Mouse (Mus musculus): ENCODE measurements around the gene Gpr157. TPM values are rescaled to one million over a fixed set of nuclear protein-coding genes. Genes with fewer than 3 reads are reported as not detected.

Gene Gpr157
- total RNA-seq, 2 experiments from 2014 or later, result 0.75 to 1.3 TPM

DNA sequence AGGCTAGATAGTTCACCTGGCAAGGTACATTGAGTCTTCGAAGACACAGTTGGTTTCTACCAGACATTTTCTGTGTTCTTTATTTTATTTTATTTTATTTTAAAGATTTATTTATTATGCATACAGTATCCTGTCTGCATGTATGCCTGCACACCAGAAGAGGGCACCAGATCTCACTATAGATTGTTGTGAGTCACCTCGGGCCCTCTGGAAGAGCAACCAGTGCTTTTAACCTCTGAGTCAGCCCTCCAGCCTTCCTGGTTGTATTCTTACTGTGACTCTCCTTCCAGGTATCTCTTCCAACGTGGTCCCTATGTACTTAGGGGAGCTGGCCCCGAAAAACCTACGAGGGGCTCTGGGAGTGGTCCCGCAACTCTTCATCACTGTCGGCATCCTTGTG lies 48.1 kb downstream of the Gpr157 start:
- intact Hi-C loops (cut with DNase I), result no loop called here
- no peak for DNase-seq (ENCODE audit: low spot score in 2 of 2)

DNA sequence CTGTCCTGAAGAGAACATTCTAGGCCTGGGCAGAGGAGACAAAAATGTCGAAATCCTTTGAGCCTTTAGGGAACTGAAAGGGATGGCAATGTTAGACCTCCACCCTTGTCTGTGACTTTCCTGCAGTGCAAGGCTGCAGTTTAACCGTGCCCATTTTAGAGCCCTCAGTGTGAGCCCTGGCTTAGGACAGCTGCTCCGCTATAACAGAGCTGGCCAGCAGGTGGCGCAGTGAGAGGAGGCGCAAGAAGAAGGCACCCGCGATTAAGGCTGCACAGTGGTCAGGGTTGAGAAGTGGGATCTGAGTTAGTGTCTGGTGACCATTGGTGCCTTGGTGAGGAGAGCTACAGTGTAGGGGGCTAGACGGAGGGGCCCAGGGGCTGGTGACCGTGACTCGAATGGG lies 49.5 kb downstream of the Gpr157 start:
- DNase-seq (ENCODE audit: low spot score in 2 of 2), result peak; percentile 46 to 72
- intact Hi-C loops (cut with DNase I), result loop anchor here (1.0 kb wide), 1 partner anchor 83 kb away; no protein-coding TSS in a partner anchor

DNA sequence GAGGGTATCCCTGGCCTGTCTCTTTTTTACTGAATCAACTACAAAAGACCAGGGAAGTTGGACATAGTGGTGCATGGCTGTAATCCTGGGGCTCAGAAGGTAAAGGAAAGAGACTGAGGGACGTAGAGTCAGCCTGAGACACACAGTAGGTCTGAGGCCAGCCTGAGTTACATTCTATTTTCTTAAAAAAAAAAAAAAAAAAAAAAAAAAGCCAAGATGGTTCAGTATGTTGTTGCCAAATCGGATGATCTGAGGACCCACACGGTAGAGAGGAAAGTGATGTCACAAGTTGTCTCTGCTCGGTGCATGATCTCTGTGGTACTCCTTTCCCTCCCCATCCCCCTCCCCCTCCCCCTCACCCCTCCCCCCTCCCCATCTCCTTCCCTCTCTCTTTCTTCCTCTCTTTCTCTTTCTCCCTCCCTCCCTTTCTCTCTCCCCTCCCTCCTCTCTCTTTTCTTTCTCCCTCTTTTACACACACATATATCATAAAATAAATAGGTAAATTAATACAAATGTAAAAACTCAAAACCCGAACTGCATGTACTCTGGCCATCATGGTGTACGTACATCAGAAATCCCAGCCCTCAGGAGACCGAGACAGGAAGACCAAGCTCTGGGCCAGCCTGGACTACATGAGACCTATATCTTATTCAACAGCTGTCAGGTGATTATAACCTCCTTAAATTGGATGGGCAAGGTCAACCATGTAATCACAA lies 50.4 kb downstream of the Gpr157 start:
- no peak for DNase-seq (ENCODE audit: low spot score in 2 of 2)
- intact Hi-C loops (cut with DNase I), result loop anchor here (1.0 kb wide), 1 partner anchor 82 kb away; no protein-coding TSS in a partner anchor

DNA sequence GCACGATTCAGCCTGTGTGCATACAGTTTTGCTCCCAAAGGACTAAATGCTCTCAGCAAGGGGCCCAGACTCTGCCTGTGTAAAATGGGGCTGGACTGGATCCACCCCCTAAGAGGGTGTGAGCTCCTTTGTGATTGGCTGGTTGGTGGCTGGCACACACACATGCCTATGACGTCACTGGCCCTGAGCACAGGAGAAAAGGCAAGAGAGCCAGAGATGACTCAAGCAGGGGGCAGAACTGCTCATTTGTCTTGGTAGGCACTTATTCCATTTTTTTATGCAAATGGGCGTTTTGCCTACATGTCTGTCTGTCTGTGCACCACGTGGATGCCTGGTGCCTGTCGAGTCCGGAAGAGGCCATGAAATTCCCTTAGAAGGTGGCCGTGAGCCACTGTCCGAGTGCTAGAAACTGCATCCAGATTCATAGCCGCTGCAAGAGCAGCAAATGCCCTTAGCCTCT lies 50.9 kb downstream of the Gpr157 start:
- intact Hi-C loops (cut with DNase I), result no loop called here
- DNase-seq (ENCODE audit: low spot score in 2 of 2), result peak; percentile 63 to 81

DNA sequence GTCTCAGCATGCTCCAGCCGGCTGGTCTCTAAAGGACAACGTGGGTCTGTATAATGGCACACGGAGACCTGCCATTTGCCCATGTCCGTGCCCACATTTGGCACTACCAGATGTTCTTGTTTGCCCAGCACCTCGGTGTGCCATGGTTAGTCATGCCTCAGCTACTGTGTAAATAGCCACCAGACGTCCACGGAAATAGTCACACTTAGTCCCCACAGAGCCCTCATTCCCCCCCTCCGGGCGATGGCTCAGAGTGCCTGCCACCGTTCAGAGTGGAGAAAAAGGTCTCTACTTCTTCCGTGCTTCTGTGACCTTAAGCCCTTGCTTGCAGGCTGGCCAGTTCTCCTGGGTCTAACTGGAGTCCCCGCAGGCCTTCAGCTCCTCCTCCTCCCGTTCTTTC lies 51.9 kb downstream of the Gpr157 start:
- no peak for DNase-seq (ENCODE audit: low spot score in 2 of 2)
- intact Hi-C loops (cut with DNase I), result no loop called here

DNA sequence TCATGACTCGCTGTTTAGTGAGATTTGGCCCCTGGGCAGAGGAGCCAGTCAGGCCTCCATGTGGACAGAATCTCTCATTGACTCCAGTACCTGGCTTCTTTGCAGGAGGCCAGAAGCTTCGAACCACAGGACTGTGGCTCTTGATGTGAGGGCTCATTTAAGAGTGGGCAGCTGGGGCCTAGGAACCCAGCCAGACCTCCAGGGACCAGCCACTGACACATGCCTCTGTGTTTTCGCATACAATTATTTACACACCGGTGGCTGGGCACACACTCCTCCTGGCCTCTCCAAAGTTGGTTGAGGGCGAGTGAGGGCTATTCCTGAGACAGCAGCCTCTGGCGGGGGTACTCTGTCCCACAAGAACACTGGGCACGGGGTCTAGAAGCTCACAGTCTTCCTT lies 53.2 kb downstream of the Gpr157 start:
- intact Hi-C loops (cut with DNase I), result no loop called here
- DNase-seq (ENCODE audit: low spot score in 2 of 2), result no peak

DNA sequence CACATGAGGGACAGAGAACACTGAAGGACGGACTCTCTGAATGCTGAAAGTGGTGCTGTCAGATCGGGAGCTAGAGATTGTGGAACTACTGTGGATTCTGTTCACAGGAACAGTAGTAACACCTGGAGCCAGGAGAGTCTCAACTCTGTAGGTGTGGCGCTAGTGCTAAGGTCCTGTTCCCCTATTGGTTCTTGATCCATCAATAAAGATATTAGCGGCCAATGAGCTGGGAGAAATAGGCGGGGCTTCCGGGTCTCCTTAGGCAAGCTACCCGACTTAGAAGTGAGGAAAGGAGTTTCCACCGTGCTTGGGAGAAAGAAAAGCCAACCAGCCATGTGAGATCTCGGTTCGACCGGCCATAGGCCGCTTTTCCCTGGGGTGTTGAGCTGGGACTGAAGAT lies 57.1 kb downstream of the Gpr157 start:
- intact Hi-C loops (cut with DNase I), result no loop called here
- no peak for DNase-seq (ENCODE audit: low spot score in 2 of 2)

DNA sequence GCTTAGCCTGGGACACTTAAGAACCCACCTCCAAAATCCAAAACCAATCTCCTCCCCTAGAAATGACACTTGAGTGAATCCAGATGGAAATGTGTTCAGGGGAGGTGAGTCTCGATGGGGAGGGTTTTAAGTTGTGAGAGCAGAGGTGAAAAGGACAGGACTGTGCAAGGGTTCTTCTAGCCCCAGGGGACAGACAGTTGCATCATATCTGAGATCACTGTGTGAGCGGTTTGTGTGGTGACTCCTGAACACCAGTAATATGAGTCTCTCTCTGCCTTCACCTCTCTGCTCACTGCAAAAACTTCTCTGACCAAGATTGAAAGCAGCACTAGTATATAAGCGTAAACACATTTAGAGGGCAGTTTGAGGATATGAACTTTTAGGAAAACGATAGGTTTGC lies 59.1 kb downstream of the Gpr157 start:
- intact Hi-C loops (cut with DNase I), result no loop called here
- DNase-seq (ENCODE audit: low spot score in 2 of 2), result no peak

DNA sequence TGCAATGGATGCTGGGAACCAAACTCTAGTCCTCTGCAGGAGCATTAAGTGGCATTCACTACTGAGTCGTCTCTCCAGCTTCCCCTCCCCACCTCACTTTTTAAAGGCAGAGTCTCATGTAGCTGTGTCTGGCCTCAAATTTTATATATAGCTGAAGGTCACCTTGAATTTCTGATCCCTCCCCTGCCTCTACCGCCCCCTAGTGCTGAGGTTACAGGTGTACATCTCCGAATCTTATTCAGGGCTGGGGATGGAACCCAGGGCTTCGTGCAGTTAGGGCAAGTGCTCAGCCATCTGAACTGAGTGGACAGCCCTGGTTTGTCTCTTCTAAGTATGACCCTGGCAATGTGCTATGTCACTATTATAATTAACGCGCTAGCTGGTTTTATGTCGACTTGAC lies 63.9 kb downstream of the Gpr157 start:
- intact Hi-C loops (cut with DNase I), result no loop called here
- no peak for DNase-seq (ENCODE audit: low spot score in 2 of 2)

DNA sequence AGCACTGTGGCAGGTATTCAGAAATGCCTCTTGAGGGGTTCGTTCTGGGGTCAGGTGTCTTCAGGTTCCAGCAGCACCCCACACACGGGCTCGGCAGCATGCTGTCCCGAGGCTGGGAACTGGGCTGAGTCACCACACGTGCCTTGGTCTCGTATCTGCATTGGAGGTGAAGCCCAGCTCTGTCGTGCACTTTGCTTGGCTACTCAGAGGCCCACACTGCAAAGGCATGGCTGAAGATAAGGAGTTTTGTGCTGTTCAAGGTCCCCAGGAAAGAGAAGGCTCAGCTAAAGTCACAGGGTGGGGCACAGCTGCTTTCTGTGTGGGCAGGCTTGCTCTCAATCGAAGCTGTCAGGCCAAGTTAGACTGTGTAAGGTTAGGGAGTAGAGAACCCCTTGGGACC lies 65.3 kb downstream of the Gpr157 start:
- intact Hi-C loops (cut with DNase I), result no loop called here
- DNase-seq (ENCODE audit: low spot score in 2 of 2), result no peak

DNA sequence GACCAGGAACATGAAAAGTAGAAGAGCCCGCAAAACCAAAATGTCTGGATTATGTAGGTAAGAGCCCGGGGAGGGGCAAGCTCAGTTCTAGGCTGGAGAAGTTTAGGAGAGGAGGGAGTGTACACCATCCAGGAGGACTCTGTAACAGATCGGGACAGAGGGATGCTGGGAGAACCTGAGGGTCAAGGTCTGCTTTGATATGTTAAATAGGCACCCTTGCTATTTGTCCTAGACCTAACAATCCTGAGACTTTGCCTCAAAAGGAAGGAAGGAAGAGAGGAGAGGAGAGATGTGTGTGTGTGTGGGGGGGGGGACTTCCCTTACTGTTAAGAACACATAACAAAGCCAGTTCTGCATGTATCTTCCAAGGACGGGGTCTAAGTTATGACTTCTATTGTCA lies 68.1 kb downstream of the Gpr157 start:
- intact Hi-C loops (cut with DNase I), result no loop called here
- no peak for DNase-seq (ENCODE audit: low spot score in 2 of 2)

Small RNA genes lying within 50 kb of the gene (microRNA-seq; reads per million reads assigned to microRNA genes)
- 501 to 753 reads per million in 2 experiments for gene Mir34a

Other genes with a start within 250 kb of the Gpr157 start
- 10 to 100 TPM; 17.7 to 19.6 TPM for gene Spsb1, start 132.3 kb upstream of the Gpr157 start, total RNA-seq (2021)
- gene H6pd, start 78.3 kb upstream of the Gpr157 start, total RNA-seq (2021), result 10 to 100 TPM; 11.4 to 14.2 TPM
- gene Slc2a5, start 31.9 kb downstream of the Gpr157 start, total RNA-seq (2021), result 1 to 10 TPM; 5.1 to 5.3 TPM
- under 1 TPM in 1 of 2 experiments, not detected in 1; 0.22 TPM for gene Slc2a7, start 61.6 kb downstream of the Gpr157 start, total RNA-seq (2021)
- not detected for gene Car6, start 114.0 kb downstream of the Gpr157 start, total RNA-seq (2021)
- 100 to 1,000 TPM; 378 to 386 TPM for gene Eno1, start 149.4 kb downstream of the Gpr157 start, total RNA-seq (2021)
- 100 to 1,000 TPM in 1 of 2 experiments, 10 to 100 TPM in 1; 95.6 to 100 TPM for gene Rere, start 194.3 kb downstream of the Gpr157 start, total RNA-seq (2021)